In genomic region chr9:21545916-21546788, GRCm38 (mm10) we compare ENCODE assay signal across 8 mouse cellular contexts. TPM values are rescaled to one million over a fixed set of nuclear protein-coding genes. Genes with fewer than 3 reads are reported as not detected.
DNase-seq lines count a peak whose midpoint lies in the region; ATAC-seq and TF ChIP-seq lines count a peak whose summit lies in the region.

No protein-coding gene starts in this region.

- DNase-seq in c-Kit-positive CD71-positive TER-119-positive erythroid progenitor cells, embryonic 14.5 days (ENCODE audit: low spot score), result peak; percentile 97
- DNase-seq in heart, postnatal 0 days (ENCODE audit: low spot score), result peak; percentile 97
- peak; percentile 100 for DNase-seq in kidney, postnatal 4 days

- H3K27ac ChIP-seq in forebrain, embryonic 12.5 days, result peak overlapping the region; percentile 99
- peak overlapping the region; percentile 99 for H3K27ac ChIP-seq in heart, postnatal 0 days (ENCODE audit: low read depth)
- H3K27ac ChIP-seq in liver, embryonic 16.5 days (ENCODE audit: low read length), result peak overlapping the region; percentile 94
- H3K27ac ChIP-seq in neural tube, embryonic 13.5 days (replicated peaks), result peak overlapping the region; percentile 99
- peak overlapping the region; percentile 99 for H3K27ac ChIP-seq in testis, adult 2 months (ENCODE audit: control insufficient read depth, insufficient read depth, low read depth, low read length)

- under 1% methylated on average over 60 of the region's 67 CpGs for WGBS in forebrain, embryonic 12.5 days
- 1% methylated on average over 65 of the region's 67 CpGs for WGBS in heart, postnatal 0 days
- WGBS in liver, embryonic 16.5 days (ENCODE audit: insufficient replicate concordance), result under 1% methylated on average over 67 of the region's 67 CpGs
- WGBS in neural tube, embryonic 13.5 days, result under 1% methylated on average over 66 of the region's 67 CpGs

- TF ChIP-seq CTCF in E14TG2a.4 (conservative IDR thresholded peaks at IDR 0.05; ENCODE audit: low read length), result no peak
- TF ChIP-seq CTCF in heart, postnatal 0 days (IDR thresholded peaks at IDR 0.05; ENCODE audit: low read depth), result peak; percentile 55
- peak; percentile 54; the same call in 1 of the 2 replicates for TF ChIP-seq CTCF in testis, adult 2 months (IDR thresholded peaks at IDR 0.05; ENCODE audit: control insufficient read depth, insufficient read depth, insufficient replicate concordance, low read depth, low read length)

- ATAC-seq in forebrain, embryonic 12.5 days (ENCODE audit: low FRiP score), result peak; percentile 96
- ATAC-seq in heart, postnatal 0 days (ENCODE audit: insufficient read depth, low read depth), result peak; percentile 91
- ATAC-seq in liver, embryonic 16.5 days (ENCODE audit: low read depth), result peak; percentile 84
- peak; percentile 95 for ATAC-seq in neural tube, embryonic 13.5 days (ENCODE audit: low read depth)

- peak overlapping the region; percentile 68 for H3K4me2 ChIP-seq in forebrain, embryonic 12.5 days
- H3K4me2 ChIP-seq in heart, postnatal 0 days (ENCODE audit: low read depth, low read length), result peak overlapping the region; percentile 73
- peak overlapping the region; percentile 94 for H3K4me2 ChIP-seq in liver, embryonic 16.5 days (ENCODE audit: low read depth, low read length)
- peak overlapping the region; percentile 74 for H3K4me2 ChIP-seq in neural tube, embryonic 13.5 days

- peak overlapping the region; percentile 61 for H3K9ac ChIP-seq in forebrain, embryonic 12.5 days
- peak overlapping the region; percentile 37 for H3K9ac ChIP-seq in heart, postnatal 0 days (replicated peaks; ENCODE audit: low read depth, low read length)
- peak overlapping the region; percentile 66 for H3K9ac ChIP-seq in liver, embryonic 16.5 days (ENCODE audit: low read depth, low read length)
- H3K9ac ChIP-seq in neural tube, embryonic 13.5 days, result peak overlapping the region; percentile 73

- no peaks in the 10 kb centered on the region for H3K9me3 ChIP-seq in E14TG2a.4 (ENCODE audit: low read length)
- H3K9me3 ChIP-seq in forebrain, embryonic 12.5 days, result no peaks in the 10 kb centered on the region
- no peaks in the 10 kb centered on the region for H3K9me3 ChIP-seq in heart, postnatal 0 days (replicated peaks; ENCODE audit: control insufficient read depth, low read length)
- H3K9me3 ChIP-seq in liver, embryonic 16.5 days (replicated peaks; ENCODE audit: control insufficient read depth, low read length), result no peaks in the 10 kb centered on the region
- no peaks in the 10 kb centered on the region for H3K9me3 ChIP-seq in neural tube, embryonic 13.5 days

- H3K4me1 ChIP-seq in E14TG2a.4 (replicated peaks; ENCODE audit: low read depth, low read length), result peaks cover 50% of the 10 kb centered on the region
- H3K4me1 ChIP-seq in forebrain, embryonic 12.5 days, result peaks cover 29% of the 10 kb centered on the region
- H3K4me1 ChIP-seq in heart, postnatal 0 days (ENCODE audit: control insufficient read depth, insufficient read depth), result peaks cover 7% of the 10 kb centered on the region
- peaks cover 19% of the 10 kb centered on the region for H3K4me1 ChIP-seq in liver, embryonic 16.5 days (ENCODE audit: control insufficient read depth, low read depth, low read length)
- peaks cover 45% of the 10 kb centered on the region for H3K4me1 ChIP-seq in neural tube, embryonic 13.5 days (replicated peaks)
- H3K4me1 ChIP-seq in testis, adult 2 months (ENCODE audit: control insufficient read depth, insufficient read depth, low read length), result peaks cover 18% of the 10 kb centered on the region

- H3K36me3 ChIP-seq in E14TG2a.4 (ENCODE audit: insufficient read depth, low read length), result peaks cover 29% of the 10 kb centered on the region
- H3K36me3 ChIP-seq in forebrain, embryonic 12.5 days (replicated peaks), result peaks cover 14% of the 10 kb centered on the region
- 0 out of 2 replicates have a peak, but pooled peaks cover 6% of the 10 kb centered on the region for H3K36me3 ChIP-seq in heart, postnatal 0 days (replicated peaks; ENCODE audit: control insufficient read depth, insufficient read depth, low read length)
- H3K36me3 ChIP-seq in liver, embryonic 16.5 days (ENCODE audit: control insufficient read depth, insufficient read depth), result peaks cover 4% of the 10 kb centered on the region; the same call in 1 of the 2 replicates
- H3K36me3 ChIP-seq in neural tube, embryonic 13.5 days, result peaks cover 14% of the 10 kb centered on the region
- H3K36me3 ChIP-seq in testis, adult 2 months (ENCODE audit: control insufficient read depth, insufficient read depth, low read length), result peaks cover 7% of the 10 kb centered on the region

- TF ChIP-seq POLR2A in testis, adult 2 months (IDR thresholded peaks at IDR 0.05; ENCODE audit: control insufficient read depth, low read depth, low read length), result peak; percentile 74

- H3K4me3 ChIP-seq in E14TG2a.4 (replicated peaks; ENCODE audit: low read length), result peak overlapping the region; percentile 93
- H3K4me3 ChIP-seq in forebrain, embryonic 12.5 days (replicated peaks), result peak overlapping the region; percentile 79
- peak overlapping the region; percentile 84 for H3K4me3 ChIP-seq in heart, postnatal 0 days (ENCODE audit: low read depth, low read length)
- H3K4me3 ChIP-seq in liver, embryonic 16.5 days (ENCODE audit: low read depth, low read length), result peak overlapping the region; percentile 71
- peak overlapping the region; percentile 58 for H3K4me3 ChIP-seq in neural tube, embryonic 13.5 days
- peak overlapping the region; percentile 96 for H3K4me3 ChIP-seq in testis, adult 2 months (ENCODE audit: control insufficient read depth, low read depth, low read length)

- no peaks in the 10 kb centered on the region for H3K27me3 ChIP-seq in E14TG2a.4 (ENCODE audit: insufficient read depth, low read length)
- no peaks in the 10 kb centered on the region for H3K27me3 ChIP-seq in forebrain, embryonic 12.5 days
- H3K27me3 ChIP-seq in heart, postnatal 0 days (ENCODE audit: control insufficient read depth, insufficient read depth, low read length), result no peaks in the 10 kb centered on the region
- H3K27me3 ChIP-seq in liver, embryonic 16.5 days (ENCODE audit: control insufficient read depth, insufficient read depth, low read depth, low read length), result no peaks in the 10 kb centered on the region
- H3K27me3 ChIP-seq in neural tube, embryonic 13.5 days, result no peaks in the 10 kb centered on the region
- no peaks in the 10 kb centered on the region for H3K27me3 ChIP-seq in testis, adult 2 months (ENCODE audit: control insufficient read depth, insufficient read depth, low read length)

- peak; percentile 59; the same call in 1 of the 2 replicates for TF ChIP-seq EP300 in heart, postnatal 0 days (IDR thresholded peaks at IDR 0.05; ENCODE audit: low read depth)

RNA-seq across cellular contexts. Expression of gene Carm1, which starts 0.5 kb away (rescaled TPM):
- polyA plus RNA-seq in forebrain, embryonic 12.5 days (2016; fragmentation: Nextera tagmentation; extraction: Ambion mirVana), result 54.7 and 62.5 TPM in 2 replicates
- 49.5 and 78.3 TPM in 2 replicates for total RNA-seq in heart, postnatal 0 days (2014; rRNA removed; ENCODE audit: low replicate concordance)
- 11.3 and 12.7 TPM in 2 replicates for polyA plus RNA-seq in heart, postnatal 0 days (2015; fragmentation: Nextera tagmentation; extraction: Ambion mirVana)
- polyA plus RNA-seq in liver, embryonic 16.5 days (2015; fragmentation: Nextera tagmentation; extraction: Ambion mirVana), result 7.0 and 9.3 TPM in 2 replicates
- 43.8 and 45.8 TPM in 2 replicates for polyA plus RNA-seq in neural tube, embryonic 13.5 days (2015; fragmentation: Nextera tagmentation; extraction: Ambion mirVana)
- polyA plus RNA-seq in testis, adult 2 months (2012; rRNA removed), result 240 and 245 TPM in 2 replicates

RNA-seq across cellular contexts. Expression of gene AB124611, which starts 20.2 kb away (rescaled TPM):
- 4.9 and 7.2 TPM in 2 replicates for polyA plus RNA-seq in forebrain, embryonic 12.5 days (2016; fragmentation: Nextera tagmentation; extraction: Ambion mirVana)
- total RNA-seq in heart, postnatal 0 days (2014; rRNA removed; ENCODE audit: low replicate concordance), result 0.15 and 3.3 TPM in 2 replicates
- 1.00 and 1.6 TPM in 2 replicates for polyA plus RNA-seq in heart, postnatal 0 days (2015; fragmentation: Nextera tagmentation; extraction: Ambion mirVana)
- 9.6 and 11.3 TPM in 2 replicates for polyA plus RNA-seq in liver, embryonic 16.5 days (2015; fragmentation: Nextera tagmentation; extraction: Ambion mirVana)
- 2.9 and 4.2 TPM in 2 replicates for polyA plus RNA-seq in neural tube, embryonic 13.5 days (2015; fragmentation: Nextera tagmentation; extraction: Ambion mirVana)
- 0.17 and 0.23 TPM in 2 replicates for polyA plus RNA-seq in testis, adult 2 months (2012; rRNA removed)

RNA-seq across cellular contexts. Expression of gene Tmed1, which starts 36.1 kb away (rescaled TPM):
- polyA plus RNA-seq in forebrain, embryonic 12.5 days (2016; fragmentation: Nextera tagmentation; extraction: Ambion mirVana), result 68.0 and 68.2 TPM in 2 replicates
- 70.5 and 99.3 TPM in 2 replicates for total RNA-seq in heart, postnatal 0 days (2014; rRNA removed; ENCODE audit: low replicate concordance)
- polyA plus RNA-seq in heart, postnatal 0 days (2015; fragmentation: Nextera tagmentation; extraction: Ambion mirVana), result 83.7 and 89.1 TPM in 2 replicates
- polyA plus RNA-seq in liver, embryonic 16.5 days (2015; fragmentation: Nextera tagmentation; extraction: Ambion mirVana), result 27.3 and 29.8 TPM in 2 replicates
- 52.8 and 53.9 TPM in 2 replicates for polyA plus RNA-seq in neural tube, embryonic 13.5 days (2015; fragmentation: Nextera tagmentation; extraction: Ambion mirVana)
- 21.3 and 22.4 TPM in 2 replicates for polyA plus RNA-seq in testis, adult 2 months (2012; rRNA removed)

RNA-seq across cellular contexts. Expression of gene Timm29, which starts 46.4 kb away (rescaled TPM):
- 54.5 and 55.9 TPM in 2 replicates for polyA plus RNA-seq in forebrain, embryonic 12.5 days (2016; fragmentation: Nextera tagmentation; extraction: Ambion mirVana)
- total RNA-seq in heart, postnatal 0 days (2014; rRNA removed; ENCODE audit: low replicate concordance), result 33.4 and 44.6 TPM in 2 replicates
- 23.2 and 23.7 TPM in 2 replicates for polyA plus RNA-seq in heart, postnatal 0 days (2015; fragmentation: Nextera tagmentation; extraction: Ambion mirVana)
- polyA plus RNA-seq in liver, embryonic 16.5 days (2015; fragmentation: Nextera tagmentation; extraction: Ambion mirVana), result 13.9 and 14.1 TPM in 2 replicates
- polyA plus RNA-seq in neural tube, embryonic 13.5 days (2015; fragmentation: Nextera tagmentation; extraction: Ambion mirVana), result 54.6 and 58.4 TPM in 2 replicates
- 16.5 and 17.0 TPM in 2 replicates for polyA plus RNA-seq in testis, adult 2 months (2012; rRNA removed)

RNA-seq across cellular contexts. Expression of gene Yipf2, which starts 46.5 kb away (rescaled TPM):
- polyA plus RNA-seq in forebrain, embryonic 12.5 days (2016; fragmentation: Nextera tagmentation; extraction: Ambion mirVana), result 17.3 TPM in 2 replicates
- 12.3 and 17.6 TPM in 2 replicates for total RNA-seq in heart, postnatal 0 days (2014; rRNA removed; ENCODE audit: low replicate concordance)
- polyA plus RNA-seq in heart, postnatal 0 days (2015; fragmentation: Nextera tagmentation; extraction: Ambion mirVana), result 9.1 and 11.9 TPM in 2 replicates
- polyA plus RNA-seq in liver, embryonic 16.5 days (2015; fragmentation: Nextera tagmentation; extraction: Ambion mirVana), result 11.5 and 12.5 TPM in 2 replicates
- 22.7 and 23.5 TPM in 2 replicates for polyA plus RNA-seq in neural tube, embryonic 13.5 days (2015; fragmentation: Nextera tagmentation; extraction: Ambion mirVana)
- polyA plus RNA-seq in testis, adult 2 months (2012; rRNA removed), result 33.8 and 35.6 TPM in 2 replicates

Comparison
In these comparisons a context has a peak if more than half of its experiments do, and no peak if none do; other contexts are left out.
1. Peak in every context shown above with its lines: DNase-seq, ATAC-seq, H3K4me3 ChIP-seq and H3K27ac ChIP-seq.